Mouse (Mus musculus): ENCODE measurements around the gene Tmcc3. TPM values are rescaled to one million over a fixed set of nuclear protein-coding genes. Genes with fewer than 3 reads are reported as not detected.
"Not testable (repeated sequence)": the region's sequence is repeated elsewhere in the genome, so short reads cannot be mapped to it uniquely, and the experiment has no call there.

Gene Tmcc3
- polyA plus RNA-seq, 1 experiment from 2014 or later, result 6.1 TPM

DNA sequence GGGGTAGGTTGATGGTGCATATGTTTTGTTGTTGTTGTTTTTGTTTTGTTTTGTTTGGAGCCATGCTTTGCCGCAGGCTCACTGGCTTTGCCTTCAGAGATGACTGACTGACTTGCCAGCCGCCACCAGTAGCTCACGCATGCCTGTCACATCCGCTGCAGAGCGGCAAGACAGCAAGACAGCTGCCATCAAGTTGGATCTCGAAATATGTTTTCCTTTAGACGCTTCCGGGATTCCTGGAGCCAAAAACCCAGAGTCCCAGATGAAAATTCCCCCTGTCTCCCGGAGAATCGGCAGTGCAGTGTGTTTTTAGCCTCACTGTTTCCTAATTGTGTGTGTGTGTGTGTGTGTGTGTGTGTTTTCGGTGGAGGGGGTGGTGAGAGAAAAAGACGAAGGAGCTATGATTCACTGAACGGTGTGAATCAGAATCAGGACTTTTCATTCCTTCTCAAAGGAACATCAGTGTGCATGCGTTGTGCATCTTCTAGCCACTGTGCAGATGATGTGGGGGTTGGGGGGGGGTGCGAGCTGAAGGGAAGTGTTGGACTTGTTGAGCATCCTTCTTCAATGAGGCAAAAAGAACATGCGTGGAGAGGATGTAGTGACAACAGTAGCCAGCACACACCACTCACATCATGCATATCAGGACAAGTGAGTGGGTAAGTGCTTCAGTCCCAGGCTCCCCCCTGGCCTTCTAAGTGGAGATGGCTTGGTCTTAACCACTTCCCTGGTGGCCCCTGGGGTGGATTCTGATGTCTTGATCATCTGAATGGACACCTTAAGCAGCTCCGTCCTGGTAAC lies 208.8 kb downstream of the Tmcc3 start:
- Histone ChIP-seq H3K27ac (no peak overlapping the region), H3K27me3 (peaks cover 22% of the 10 kb centered on the region), H3K9ac (no peak overlapping the region), H3K36me3 (no peaks in the 10 kb centered on the region), H3K9me3 (replicated peaks) (no peaks in the 10 kb centered on the region), H3K4me3 (no peak overlapping the region), H3K4me1 (peaks cover 41% of the 10 kb centered on the region), H3K4me2 (replicated peaks) (peak overlapping the region; percentile 26)
- 42% methylated on average over 17 of the region's 17 CpGs for WGBS
- no peak; the same call in 1 of the 2 replicates for ATAC-seq (ENCODE audit: low FRiP score)

DNA sequence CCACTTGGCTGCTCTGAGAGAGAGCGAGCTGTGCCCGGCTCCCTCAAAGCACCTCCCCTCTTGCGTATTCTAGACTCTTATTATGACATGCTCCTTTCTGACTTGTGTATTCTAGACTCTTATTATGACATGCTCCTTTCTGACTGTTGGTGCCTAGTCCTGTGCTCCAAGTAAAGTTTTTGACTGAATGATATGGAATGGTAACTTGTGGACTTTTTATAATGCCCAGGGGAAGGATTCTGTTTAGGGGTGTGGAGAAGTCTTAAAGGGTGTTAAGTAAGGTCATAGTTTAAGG lies 209.3 kb downstream of the Tmcc3 start:
- Histone ChIP-seq H3K27me3 (peaks cover 22% of the 10 kb centered on the region), H3K4me1 (peaks cover 37% of the 10 kb centered on the region), H3K9me3 (replicated peaks) (no peaks in the 10 kb centered on the region), H3K27ac (no peak overlapping the region), H3K4me2 (replicated peaks) (no peak overlapping the region), H3K4me3 (no peak overlapping the region), H3K36me3 (no peaks in the 10 kb centered on the region), H3K9ac (no peak overlapping the region)
- ATAC-seq (ENCODE audit: low FRiP score), result no peak
- 24% methylated on average over 3 of the region's 3 CpGs for WGBS

- Histone ChIP-seq H3K4me2 (replicated peaks) (no peak overlapping the region), H3K9me3 (replicated peaks) (no peaks in the 10 kb centered on the region), H3K27me3 (peaks cover 14% of the 10 kb centered on the region), H3K27ac (no peak overlapping the region), H3K36me3 (no peaks in the 10 kb centered on the region), H3K4me3 (no peak overlapping the region), H3K4me1 (peaks cover 31% of the 10 kb centered on the region), H3K9ac (no peak overlapping the region)
- ATAC-seq (ENCODE audit: low FRiP score), result no peak
- WGBS, result 28% methylated on average over 9 of the region's 10 CpGs
These were observed 210.0 kb downstream of the Tmcc3 start for GRCm38 (mm10) chr10:94521776-94522175.

- no peak for ATAC-seq (ENCODE audit: low FRiP score)
- H3K4me1 ChIP-seq, result peaks cover 29% of the 10 kb centered on the region
- H3K4me2 ChIP-seq (replicated peaks), result no peak overlapping the region
- no peak overlapping the region for H3K4me3 ChIP-seq
- WGBS, result 86% methylated on average over 8 of the region's 8 CpGs
- no peak overlapping the region for H3K27ac ChIP-seq
- H3K27me3 ChIP-seq, result peaks cover 9% of the 10 kb centered on the region; the same call in 1 of the 2 replicates
- H3K9me3 ChIP-seq (replicated peaks), result no peaks in the 10 kb centered on the region
- H3K9ac ChIP-seq, result no peak overlapping the region
- no peaks in the 10 kb centered on the region for H3K36me3 ChIP-seq
These were observed 211.5 kb downstream of the Tmcc3 start for GRCm38 (mm10) chr10:94523297-94523696.

GRCm38 (mm10) chr10:94523711-94524156 lies 212.0 kb downstream of the Tmcc3 start:
- H3K9ac ChIP-seq, result no peak overlapping the region
- no peaks in the 10 kb centered on the region for H3K36me3 ChIP-seq
- H3K27ac ChIP-seq, result no peak overlapping the region
- ATAC-seq (ENCODE audit: low FRiP score), result peak; percentile 39; the same call in 1 of the 2 replicates
- 11% methylated on average over 18 of the region's 18 CpGs for WGBS
- H3K27me3 ChIP-seq, result peaks cover 6% of the 10 kb centered on the region; the same call in 1 of the 2 replicates
- peak overlapping the region; percentile 31; the same call in 1 of the 2 replicates for H3K4me2 ChIP-seq (replicated peaks)
- no peaks in the 10 kb centered on the region for H3K9me3 ChIP-seq (replicated peaks)
- H3K4me1 ChIP-seq, result peaks cover 29% of the 10 kb centered on the region
- H3K4me3 ChIP-seq, result no peak overlapping the region

- H3K4me2 ChIP-seq (replicated peaks), result no peak overlapping the region
- no peaks in the 10 kb centered on the region for H3K36me3 ChIP-seq
- peaks cover 27% of the 10 kb centered on the region for H3K4me1 ChIP-seq
- H3K4me3 ChIP-seq, result no peak overlapping the region
- no peak overlapping the region; the same call in 1 of the 2 replicates for H3K9ac ChIP-seq
- WGBS, result 59% methylated on average over 6 of the region's 6 CpGs
- no peak for ATAC-seq (ENCODE audit: low FRiP score)
- no peak overlapping the region for H3K27ac ChIP-seq
- 0 out of 2 replicates have a peak, but pooled peaks cover 1% of the 10 kb centered on the region for H3K27me3 ChIP-seq
- H3K9me3 ChIP-seq (replicated peaks), result no peaks in the 10 kb centered on the region
These were observed 213.2 kb downstream of the Tmcc3 start for GRCm38 (mm10) chr10:94524966-94525365.

DNA sequence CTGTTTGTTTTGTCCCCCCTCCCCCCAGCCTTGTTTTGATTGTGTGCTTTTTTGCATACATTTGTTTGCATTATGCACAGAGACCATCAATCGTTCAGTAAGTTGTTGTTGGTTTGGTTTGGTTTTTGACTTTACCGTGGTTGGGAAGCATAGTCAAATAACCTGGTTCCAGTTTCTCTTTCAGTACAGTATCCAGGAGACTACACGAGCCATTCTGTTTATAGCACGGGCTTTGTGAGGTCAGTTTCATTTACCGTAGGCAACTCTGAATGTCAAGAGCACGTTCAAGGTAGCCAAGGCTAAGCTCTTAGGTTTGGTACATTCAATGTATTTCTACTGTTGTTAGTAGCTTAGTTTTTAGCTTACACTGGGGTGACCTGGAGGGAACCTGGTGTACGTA lies 214.0 kb downstream of the Tmcc3 start:
- no peak for ATAC-seq (ENCODE audit: low FRiP score)
- Histone ChIP-seq H3K27ac (no peak overlapping the region), H3K36me3 (no peaks in the 10 kb centered on the region), H3K4me2 (replicated peaks) (no peak overlapping the region), H3K27me3 (no peaks in the 10 kb centered on the region), H3K4me3 (no peak overlapping the region), H3K9me3 (replicated peaks) (no peaks in the 10 kb centered on the region), H3K4me1 (peaks cover 23% of the 10 kb centered on the region), H3K9ac (no peak overlapping the region)
- WGBS, result 94% methylated on average over 7 of the region's 7 CpGs

GRCm38 (mm10) chr10:94526834-94527233 lies 215.1 kb downstream of the Tmcc3 start:
- Histone ChIP-seq H3K4me1 (peaks cover 19% of the 10 kb centered on the region), H3K27ac (no peak overlapping the region), H3K9me3 (replicated peaks) (no peaks in the 10 kb centered on the region), H3K27me3 (no peaks in the 10 kb centered on the region), H3K4me3 (no peak overlapping the region), H3K9ac (no peak overlapping the region), H3K4me2 (replicated peaks) (no peak overlapping the region), H3K36me3 (no peaks in the 10 kb centered on the region)
- WGBS, result 80% methylated on average over 8 of the region's 8 CpGs
- ATAC-seq (ENCODE audit: low FRiP score), result no peak

DNA sequence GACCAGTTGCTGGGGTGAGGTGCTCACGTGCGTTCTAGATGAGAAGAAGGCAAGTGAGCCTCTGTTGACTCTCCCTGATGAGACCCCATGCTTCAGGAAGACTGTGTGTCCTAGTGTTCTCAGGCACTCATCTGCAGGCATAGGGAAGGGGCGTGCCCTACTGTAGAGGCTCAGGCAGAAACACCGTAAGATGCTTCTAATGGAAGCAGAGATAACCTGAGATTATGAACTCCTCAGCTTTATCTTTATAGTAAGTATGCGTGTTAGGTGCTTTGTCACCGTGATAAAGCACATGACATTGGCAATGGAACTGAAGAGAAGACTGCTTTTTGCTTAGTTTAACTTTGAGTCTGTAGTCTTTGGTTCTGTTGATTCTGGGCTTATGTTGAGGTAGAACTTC lies 215.5 kb downstream of the Tmcc3 start:
- Histone ChIP-seq H3K9me3 (replicated peaks) (no peaks in the 10 kb centered on the region), H3K4me1 (peaks cover 17% of the 10 kb centered on the region), H3K36me3 (no peaks in the 10 kb centered on the region), H3K4me2 (replicated peaks) (no peak overlapping the region), H3K27ac (no peak overlapping the region), H3K4me3 (no peak overlapping the region), H3K9ac (no peak overlapping the region), H3K27me3 (no peaks in the 10 kb centered on the region)
- WGBS, result 86% methylated on average over 6 of the region's 6 CpGs
- no peak for ATAC-seq (ENCODE audit: low FRiP score)

DNA sequence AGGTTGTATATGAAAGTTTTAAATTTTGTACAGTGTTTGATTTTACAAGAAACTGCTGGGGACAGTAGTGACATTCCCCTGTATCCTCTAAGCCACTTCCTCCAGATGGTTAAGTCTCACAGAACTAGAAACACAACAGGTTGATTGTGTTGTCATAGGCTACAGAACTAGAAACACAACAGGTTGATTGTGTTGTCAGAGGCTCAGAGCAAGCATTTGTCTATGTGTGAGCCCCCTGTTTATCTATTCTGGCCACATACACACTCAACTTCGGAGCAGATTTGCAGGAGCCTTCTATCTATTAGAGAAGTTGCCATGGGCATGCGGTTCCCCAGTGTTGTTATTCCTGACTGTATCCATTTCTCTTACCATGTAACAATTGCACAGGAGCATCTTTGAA lies 218.3 kb downstream of the Tmcc3 start:
- H3K9ac ChIP-seq, result no peak overlapping the region
- H3K36me3 ChIP-seq, result no peaks in the 10 kb centered on the region
- H3K4me1 ChIP-seq, result peaks cover 4% of the 10 kb centered on the region
- 80% methylated on average over 2 of the region's 2 CpGs for WGBS
- no peak overlapping the region for H3K27ac ChIP-seq
- no peak overlapping the region for H3K4me3 ChIP-seq
- no peak for ATAC-seq (ENCODE audit: low FRiP score)
- H3K4me2 ChIP-seq (replicated peaks), result no peak overlapping the region
- no peaks in the 10 kb centered on the region for H3K27me3 ChIP-seq
- no peaks in the 10 kb centered on the region for H3K9me3 ChIP-seq (replicated peaks)

GRCm38 (mm10) chr10:94531482-94531881 lies 219.7 kb downstream of the Tmcc3 start:
- Histone ChIP-seq H3K4me1 (peaks cover 4% of the 10 kb centered on the region; the same call in 1 of the 2 replicates), H3K36me3 (no peaks in the 10 kb centered on the region), H3K4me3 (no peak overlapping the region), H3K27me3 (no peaks in the 10 kb centered on the region), H3K9ac (no peak overlapping the region), H3K27ac (no peak overlapping the region), H3K9me3 (replicated peaks) (no peaks in the 10 kb centered on the region), H3K4me2 (replicated peaks) (no peak overlapping the region)
- ATAC-seq (ENCODE audit: low FRiP score), result no peak

DNA sequence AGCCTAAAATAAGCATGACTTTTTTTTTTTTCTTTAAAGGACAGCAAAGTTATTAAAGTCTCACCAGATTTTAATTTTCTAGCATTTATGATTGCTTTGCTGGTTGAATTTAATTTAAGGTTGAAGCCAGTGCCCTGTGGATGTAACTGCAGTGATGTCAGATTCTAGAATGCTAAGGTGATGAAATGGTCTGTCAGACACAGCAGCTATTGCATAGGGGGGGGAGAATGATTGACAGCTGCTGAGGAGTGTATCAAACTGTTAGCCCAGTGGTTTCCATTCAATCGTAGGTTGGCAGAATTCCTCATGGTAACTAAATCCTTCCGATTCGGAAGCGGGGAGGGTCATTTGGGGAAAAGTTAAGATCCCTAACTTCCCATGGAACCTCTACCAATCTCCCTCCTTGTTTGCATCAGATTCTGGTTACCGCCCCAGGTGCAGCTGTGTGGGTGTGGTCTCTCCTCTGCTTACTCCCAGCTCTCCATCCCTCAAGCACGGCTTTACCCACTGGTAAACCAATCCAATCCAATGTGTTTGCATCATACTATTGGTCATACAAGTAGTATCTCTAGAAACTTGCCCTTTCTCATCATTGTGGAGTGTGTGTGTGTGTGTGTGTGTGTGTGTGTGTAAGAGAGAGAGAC lies 221.5 kb downstream of the Tmcc3 start:
- no peaks in the 10 kb centered on the region for H3K36me3 ChIP-seq
- 68% methylated on average over 6 of the region's 6 CpGs for WGBS

GRCm38 (mm10) chr10:94538623-94539022 lies 226.9 kb downstream of the Tmcc3 start:
- 93% methylated on average over 2 of the region's 2 CpGs for WGBS
- not testable (repeated sequence) for ATAC-seq (ENCODE audit: low FRiP score); H3K4me3 ChIP-seq; H3K9ac ChIP-seq; H3K36me3 ChIP-seq; H3K9me3 ChIP-seq (replicated peaks); H3K27me3 ChIP-seq; H3K27ac ChIP-seq; H3K4me2 ChIP-seq (replicated peaks); H3K4me1 ChIP-seq

More for the DNA sequence above, 221.5 kb downstream of the Tmcc3 start:
- ATAC-seq (ENCODE audit: low FRiP score), result no peak
- Histone ChIP-seq H3K4me3 (no peak overlapping the region), H3K9me3 (replicated peaks) (no peaks in the 10 kb centered on the region), H3K27ac (no peak overlapping the region), H3K4me2 (replicated peaks) (no peak overlapping the region), H3K9ac (no peak overlapping the region), H3K27me3 (no peaks in the 10 kb centered on the region), H3K4me1 (peaks cover 4% of the 10 kb centered on the region; the same call in 1 of the 2 replicates)
